Mouse (Mus musculus) neural tube, embryonic 12.5 days (tissue): ENCODE measurements at regions not wholly inside any gene's neighbourhood (a gene's known extent, or its start where the extent isn't known, plus 50 kb on each side); places are given as distances from the start of the nearest gene placed in this dataset.

Experiments used
- ATAC-seq: fragments of 200-750 bp; cut with Nextera tagmentation; 2 replicates; pipeline ENCODE4 v1.8.0; 2017; ENCODE audit warnings: low read depth, mild to moderate bottlenecking, moderate TSS enrichment, moderate library complexity; ENCODE audit not compliant: low FRiP score
- H3K27ac ChIP-seq: fragments of 300-500 bp; sonication (generic); 2 replicates; pipeline ENCODE4 v1.5.1; 2016
- H3K27me3 ChIP-seq: fragments of 300-500 bp; sonication (generic); replicated peaks from 2 replicates; pipeline ENCODE4 v1.6.1; 2016; ENCODE audit warnings: mild to moderate bottlenecking
- H3K36me3 ChIP-seq: fragments of 300-500 bp; sonication (generic); 2 replicates; pipeline ENCODE4 v1.6.1; 2016; ENCODE audit warnings: mild to moderate bottlenecking
- H3K4me1 ChIP-seq: fragments of 300-500 bp; sonication (generic); 2 replicates; pipeline ENCODE4 v1.6.1; 2016
- H3K4me2 ChIP-seq: fragments of 300-500 bp; sonication (generic); replicated peaks from 2 replicates; pipeline ENCODE4 v1.6.1; 2016; ENCODE audit warnings: mild to moderate bottlenecking
- H3K4me3 ChIP-seq: fragments of 300-500 bp; sonication (generic); 2 replicates; pipeline ENCODE4 v1.5.1; 2016
- H3K9ac ChIP-seq: fragments of 300-500 bp; sonication (generic); 2 replicates; pipeline ENCODE4 v1.6.1; 2016; ENCODE audit warnings: mild to moderate bottlenecking
- H3K9me3 ChIP-seq: fragments of 300-500 bp; sonication (generic); 2 replicates; pipeline ENCODE4 v1.6.1; 2016; ENCODE audit warnings: mild to moderate bottlenecking
- WGBS: fragments of 180-500 bp; shearing (Covaris S2); methylation state at CpG from one replicate; pipeline ENCODE4 v1.1.7; 2016; 5-methylcytosine and 5-hydroxymethylcytosine counted together

DNA sequence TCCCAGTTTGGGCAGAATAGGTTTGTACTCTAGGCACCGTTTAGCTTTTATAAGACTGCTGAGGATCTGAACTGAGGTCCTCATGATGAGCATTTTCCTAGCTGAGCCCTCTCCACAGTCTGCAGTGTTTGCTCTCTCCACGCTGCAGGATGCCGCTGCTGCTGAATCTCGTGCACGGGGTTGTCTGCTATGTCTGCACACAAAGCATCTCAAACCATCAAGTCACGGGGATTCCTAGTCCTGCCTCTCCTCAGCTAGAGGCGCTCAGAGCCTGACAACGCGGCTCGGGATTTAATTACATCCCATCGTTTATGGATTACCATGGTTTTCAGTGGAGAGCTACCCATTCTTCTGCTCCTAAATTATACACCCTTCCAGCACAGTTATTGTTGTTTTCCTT, 175.6 kb downstream of the Rnf144b start:
- H3K36me3 ChIP-seq: no peaks in the 10 kb centered on the region
- 0 out of 2 replicates have a peak overlapping the region, but pooled peaks have one; percentile 14 for H3K4me2 ChIP-seq
- 0 out of 2 replicates have a peak, but pooled peaks have one; percentile 29 for ATAC-seq
- 29% methylated on average over 11 of the region's 11 CpGs for WGBS
- H3K27me3 ChIP-seq: no peaks in the 10 kb centered on the region
- no peak overlapping the region for H3K9ac ChIP-seq
- H3K4me3 ChIP-seq: no peak overlapping the region
- no peak overlapping the region for H3K27ac ChIP-seq
- no peaks in the 10 kb centered on the region for H3K9me3 ChIP-seq
- H3K4me1 ChIP-seq: no peaks in the 10 kb centered on the region

DNA sequence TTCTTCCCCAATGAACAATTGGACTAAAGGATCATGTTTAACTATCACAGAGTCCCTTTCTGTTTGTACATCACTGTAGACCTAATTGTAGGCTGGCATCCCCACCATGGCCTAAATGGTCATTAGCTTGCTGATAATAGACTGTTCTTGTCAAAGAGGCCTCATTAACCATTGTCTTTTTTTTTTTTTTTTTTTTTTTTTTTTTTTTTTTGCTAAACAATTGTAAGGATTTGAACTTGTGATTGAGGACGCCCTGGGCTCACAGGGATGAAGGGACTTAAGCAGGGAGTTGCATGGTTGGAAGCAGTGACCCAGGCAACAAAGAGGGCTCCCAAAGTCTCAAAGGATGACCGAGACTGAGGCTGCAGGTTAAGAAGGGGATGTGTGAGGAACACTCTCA, 178.0 kb downstream of the Rnf144b start:
- 47% methylated on average over 2 of the region's 2 CpGs for WGBS
- no peaks in the 10 kb centered on the region for H3K9me3 ChIP-seq
- H3K4me3 ChIP-seq: no peak overlapping the region
- no peak overlapping the region for H3K4me2 ChIP-seq
- H3K27me3 ChIP-seq: no peaks in the 10 kb centered on the region
- H3K36me3 ChIP-seq: no peaks in the 10 kb centered on the region
- no peak overlapping the region for H3K9ac ChIP-seq
- no peaks in the 10 kb centered on the region for H3K4me1 ChIP-seq
- no peak overlapping the region for H3K27ac ChIP-seq
- no peak for ATAC-seq

DNA sequence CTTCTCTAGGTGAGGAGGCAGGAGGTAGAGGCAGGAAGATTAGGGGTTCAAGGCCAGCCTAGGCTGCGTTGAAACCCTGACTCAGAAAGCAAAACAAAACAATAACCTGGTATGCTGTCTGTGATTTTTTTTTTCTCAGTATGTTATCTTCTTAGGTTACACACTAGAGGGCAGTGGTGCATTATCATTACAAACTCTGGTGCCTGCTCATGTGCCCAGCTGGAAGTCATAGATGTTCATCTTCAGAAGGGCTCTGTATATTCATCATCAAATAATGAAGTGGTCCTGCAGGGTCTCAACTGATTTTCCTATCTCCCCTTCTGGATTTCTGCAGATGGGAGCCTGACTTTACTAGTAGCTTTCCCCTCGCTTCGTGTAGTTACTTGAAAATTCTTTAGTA, 178.6 kb downstream of the Rnf144b start:
- no peak for ATAC-seq
- no peaks in the 10 kb centered on the region for H3K9me3 ChIP-seq
- no peak overlapping the region for H3K9ac ChIP-seq
- no peaks in the 10 kb centered on the region for H3K27me3 ChIP-seq
- H3K27ac ChIP-seq: no peak overlapping the region
- H3K4me2 ChIP-seq: no peak overlapping the region
- H3K4me3 ChIP-seq: no peak overlapping the region
- no peaks in the 10 kb centered on the region for H3K36me3 ChIP-seq
- no peaks in the 10 kb centered on the region for H3K4me1 ChIP-seq
- 63% methylated on average over 3 of the region's 3 CpGs for WGBS

DNA sequence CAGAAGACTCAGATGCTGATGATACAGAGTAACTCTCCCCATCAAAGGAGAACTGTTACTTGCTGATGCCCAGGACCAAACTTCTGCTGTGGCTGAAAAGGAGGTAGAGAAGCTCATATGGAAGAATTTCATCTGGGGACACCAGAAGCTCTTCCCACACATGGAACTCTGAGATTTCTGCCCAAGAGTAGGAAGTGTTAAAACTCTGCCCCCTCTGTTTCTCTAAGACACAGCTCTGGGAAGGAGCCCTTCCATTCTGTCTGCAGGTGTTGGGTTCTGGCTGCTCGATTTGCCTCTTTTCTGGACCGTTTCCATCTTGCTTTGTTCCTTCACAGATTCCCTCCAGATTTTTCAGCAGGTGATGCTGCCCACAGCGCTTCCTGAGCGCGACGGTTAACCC, 187.0 kb downstream of the Rnf144b start:
- 91% methylated on average over 6 of the region's 6 CpGs for WGBS
- Histone ChIP-seq H3K9ac (no peak overlapping the region), H3K27ac (no peak overlapping the region), H3K36me3 (no peaks in the 10 kb centered on the region), H3K4me3 (no peak overlapping the region), H3K9me3 (no peaks in the 10 kb centered on the region), H3K27me3 (no peaks in the 10 kb centered on the region), H3K4me1 (peaks cover 7% of the 10 kb centered on the region), H3K4me2 (no peak overlapping the region)
- no peak for ATAC-seq

DNA sequence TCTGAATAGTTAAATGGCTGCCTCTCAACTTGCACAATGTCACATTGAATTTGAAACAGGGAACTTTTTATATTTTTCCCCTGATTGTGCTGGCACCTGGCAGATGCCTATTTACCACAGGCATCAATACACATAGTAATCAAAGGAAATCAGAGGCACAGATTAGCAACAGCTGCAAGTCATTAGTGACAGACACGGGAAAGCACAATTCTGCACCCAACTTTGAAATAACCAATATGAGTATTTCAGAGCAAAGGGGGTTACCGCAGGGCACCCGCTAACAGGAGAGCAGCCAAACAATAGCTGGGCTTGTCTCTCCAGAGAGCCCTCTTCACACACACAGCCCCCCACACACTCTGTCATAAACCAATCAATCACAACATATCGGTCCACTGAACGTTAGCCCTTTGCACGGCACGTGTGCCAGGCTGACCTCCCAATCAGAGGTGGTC, 188.3 kb downstream of the Rnf144b start:
- H3K9ac ChIP-seq: no peak overlapping the region
- H3K9me3 ChIP-seq: no peaks in the 10 kb centered on the region
- no peak overlapping the region for H3K4me3 ChIP-seq
- peak overlapping the region; percentile 32 for H3K4me2 ChIP-seq
- 0 out of 2 replicates have a peak, but pooled peaks have one; percentile 17 for ATAC-seq
- no peaks in the 10 kb centered on the region for H3K27me3 ChIP-seq
- H3K27ac ChIP-seq: no peak overlapping the region
- WGBS: 5% methylated on average over 7 of the region's 7 CpGs
- peaks cover 7% of the 10 kb centered on the region for H3K4me1 ChIP-seq
- no peaks in the 10 kb centered on the region for H3K36me3 ChIP-seq

DNA sequence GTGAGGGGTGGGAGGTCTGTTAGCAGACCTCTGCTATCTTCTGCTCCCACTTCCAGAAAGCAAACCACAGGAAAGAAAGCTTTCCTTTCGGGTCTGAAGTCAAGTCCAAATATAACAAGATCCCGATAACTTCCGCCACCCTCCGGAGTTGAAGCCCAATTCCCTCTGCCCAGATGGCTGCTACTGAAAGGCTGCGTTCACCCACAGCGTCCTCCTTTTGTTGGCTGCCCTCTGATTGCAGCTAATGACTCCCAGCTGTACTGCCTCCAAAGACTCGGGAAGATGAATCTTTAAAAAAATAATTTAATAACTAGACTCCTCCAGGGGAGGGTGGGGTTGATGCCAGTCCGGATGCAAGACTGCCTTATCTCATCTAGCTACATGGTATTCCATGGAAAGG, 197.1 kb downstream of the Rnf144b start:
- H3K36me3 ChIP-seq: no peaks in the 10 kb centered on the region
- H3K9me3 ChIP-seq: no peaks in the 10 kb centered on the region
- no peak overlapping the region for H3K27ac ChIP-seq
- no peaks in the 10 kb centered on the region for H3K27me3 ChIP-seq
- ATAC-seq: no peak
- H3K9ac ChIP-seq: no peak overlapping the region
- no peaks in the 10 kb centered on the region for H3K4me1 ChIP-seq
- no peak overlapping the region for H3K4me3 ChIP-seq
- no peak overlapping the region for H3K4me2 ChIP-seq
- 55% methylated on average over 8 of the region's 8 CpGs for WGBS

DNA sequence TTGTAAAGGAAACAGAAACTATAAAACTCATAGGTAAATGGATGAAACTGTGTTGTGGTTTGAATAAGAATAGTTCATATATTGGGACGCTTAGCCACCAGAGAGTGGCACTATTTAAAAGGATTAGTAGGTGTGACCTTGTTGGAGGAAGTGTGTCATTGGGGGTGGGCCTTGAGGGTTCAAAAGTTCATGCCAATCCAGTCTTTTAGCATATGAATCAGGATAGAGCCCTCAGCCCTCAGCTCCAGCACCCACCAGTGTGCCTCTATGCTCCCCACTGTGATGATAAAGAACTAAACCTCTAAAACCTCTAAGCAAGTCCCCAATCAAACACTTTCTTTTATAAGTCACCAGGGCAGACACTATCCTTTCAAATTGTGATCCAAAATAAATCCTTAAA, 199.4 kb downstream of the Rnf144b start:
- no peak overlapping the region for H3K4me3 ChIP-seq
- no peak overlapping the region for H3K9ac ChIP-seq
- no peak overlapping the region for H3K4me2 ChIP-seq
- H3K27me3 ChIP-seq: no peaks in the 10 kb centered on the region
- ATAC-seq: no peak
- 79% methylated on average over 1 of the region's 1 CpGs for WGBS
- H3K27ac ChIP-seq: no peak overlapping the region
- H3K9me3 ChIP-seq: no peaks in the 10 kb centered on the region
- H3K4me1 ChIP-seq: no peaks in the 10 kb centered on the region
- H3K36me3 ChIP-seq: no peaks in the 10 kb centered on the region

DNA sequence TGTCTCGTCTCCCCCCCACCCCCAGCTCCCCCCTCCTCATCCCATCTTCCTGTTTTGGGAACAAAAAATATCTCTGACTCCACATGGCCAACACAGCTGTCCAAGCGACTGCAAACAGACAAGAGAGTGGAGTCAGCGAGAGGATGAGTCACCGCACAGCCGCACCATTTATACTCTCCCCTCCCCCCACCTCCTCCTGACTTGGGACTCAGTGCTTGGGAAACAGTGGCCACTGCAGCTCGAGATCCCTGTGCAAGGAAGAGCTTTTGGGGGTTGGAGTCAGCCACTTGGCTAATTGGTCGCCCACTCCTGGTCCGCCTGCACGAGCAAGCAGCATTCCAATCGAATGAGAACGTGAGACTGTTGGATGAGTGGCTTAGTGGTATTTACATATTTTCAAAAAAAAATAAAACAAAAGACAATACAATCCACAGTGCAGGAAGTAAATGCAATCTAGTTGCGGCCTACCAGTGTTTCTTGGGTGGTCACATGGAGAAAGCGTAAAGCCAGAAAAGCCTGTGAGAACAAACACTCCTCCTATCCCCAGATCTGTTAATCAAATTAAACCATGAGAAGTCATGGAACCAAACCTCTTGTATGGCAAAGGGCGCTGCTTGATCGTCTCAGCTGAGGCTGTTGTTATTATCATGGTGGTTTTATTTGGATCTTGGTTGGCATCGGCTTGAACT, 213.7 kb downstream of the Rnf144b start:
- no peak overlapping the region for H3K4me2 ChIP-seq
- 75% methylated on average over 16 of the region's 16 CpGs for WGBS
- H3K27ac ChIP-seq: no peak overlapping the region
- no peak for ATAC-seq
- H3K9me3 ChIP-seq: no peaks in the 10 kb centered on the region
- no peak overlapping the region for H3K4me3 ChIP-seq
- H3K36me3 ChIP-seq: no peaks in the 10 kb centered on the region
- H3K4me1 ChIP-seq: no peaks in the 10 kb centered on the region
- no peaks in the 10 kb centered on the region for H3K27me3 ChIP-seq
- no peak overlapping the region for H3K9ac ChIP-seq

DNA sequence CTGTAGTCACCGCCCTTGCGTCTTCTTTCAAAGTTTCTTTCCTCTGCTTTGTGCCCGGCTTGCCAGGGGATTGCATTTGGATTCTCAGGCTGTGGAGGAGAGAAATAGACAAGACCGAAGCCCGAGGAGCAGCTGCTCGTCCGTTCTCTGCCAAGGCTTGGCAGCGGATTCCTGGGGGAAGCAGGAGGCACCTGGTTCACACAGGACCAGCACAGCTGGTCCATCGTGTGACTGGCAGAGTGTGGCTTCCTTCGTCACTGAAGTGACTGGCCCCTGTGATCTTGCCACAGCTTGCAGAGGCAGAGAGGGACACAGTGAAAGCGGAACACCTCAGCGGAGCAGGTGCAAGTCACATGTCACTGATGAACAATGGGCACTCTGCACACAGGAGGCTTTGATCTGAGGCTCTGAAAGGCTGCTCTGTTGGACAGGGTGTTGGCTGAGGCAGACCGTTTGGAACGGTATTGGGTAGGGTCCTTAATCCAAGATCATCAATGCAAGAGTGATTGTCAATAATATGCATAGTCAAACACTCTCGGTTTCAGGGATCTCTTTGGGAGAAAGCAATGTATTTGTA, 214.5 kb downstream of the Rnf144b start:
- H3K9ac ChIP-seq: no peak overlapping the region
- no peak overlapping the region for H3K27ac ChIP-seq
- H3K4me3 ChIP-seq: no peak overlapping the region
- no peaks in the 10 kb centered on the region for H3K27me3 ChIP-seq
- WGBS: 91% methylated on average over 15 of the region's 15 CpGs
- ATAC-seq: no peak
- H3K4me2 ChIP-seq: no peak overlapping the region
- H3K36me3 ChIP-seq: no peaks in the 10 kb centered on the region
- no peaks in the 10 kb centered on the region for H3K9me3 ChIP-seq
- no peaks in the 10 kb centered on the region for H3K4me1 ChIP-seq

DNA sequence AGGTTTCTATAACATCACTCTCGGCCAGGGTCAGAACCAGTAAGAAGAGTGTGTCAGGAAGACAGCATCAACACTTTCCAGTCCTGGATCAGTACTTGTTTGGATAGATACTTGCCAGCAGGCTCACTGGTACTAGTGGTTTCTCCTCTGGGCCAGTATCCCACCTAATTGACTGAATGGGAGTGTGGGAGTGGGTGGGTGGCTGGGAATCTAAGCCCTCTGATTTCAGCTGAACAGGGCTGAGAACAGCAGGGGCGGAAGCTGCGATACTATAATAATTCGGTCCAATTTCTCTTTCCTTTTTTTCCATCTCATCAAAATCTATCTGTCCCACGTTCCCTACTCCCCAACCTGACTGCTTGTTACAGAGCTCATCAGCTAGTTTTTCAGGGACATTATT, 217.0 kb downstream of the Rnf144b start:
- no peak for ATAC-seq
- no peak overlapping the region for H3K4me2 ChIP-seq
- H3K4me1 ChIP-seq: no peaks in the 10 kb centered on the region
- no peak overlapping the region for H3K9ac ChIP-seq
- no peaks in the 10 kb centered on the region for H3K27me3 ChIP-seq
- no peaks in the 10 kb centered on the region for H3K9me3 ChIP-seq
- no peak overlapping the region for H3K4me3 ChIP-seq
- WGBS: 71% methylated on average over 5 of the region's 5 CpGs
- H3K36me3 ChIP-seq: no peaks in the 10 kb centered on the region
- no peak overlapping the region for H3K27ac ChIP-seq

DNA sequence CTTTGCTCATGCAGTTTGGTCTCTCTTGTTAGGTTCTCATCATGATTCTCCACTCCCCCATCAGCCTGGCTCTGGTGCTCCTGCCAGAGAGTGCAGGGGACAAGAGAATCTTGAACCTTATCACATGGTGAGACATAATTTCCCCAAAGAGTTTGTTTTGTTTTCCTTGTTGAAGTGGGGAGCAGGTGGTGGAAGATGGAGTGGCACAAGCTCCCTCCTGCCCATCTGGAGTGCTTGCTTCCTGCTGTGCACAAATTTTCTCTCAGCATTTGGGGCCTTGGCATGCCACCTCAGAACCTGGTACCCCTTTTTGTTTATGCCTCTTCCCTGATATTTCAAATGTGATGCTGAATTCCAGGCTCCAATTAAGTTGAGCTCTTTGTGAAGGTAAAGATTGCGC, 219.9 kb downstream of the Rnf144b start:
- no peak for ATAC-seq
- Histone ChIP-seq H3K9ac (no peak overlapping the region), H3K4me2 (no peak overlapping the region), H3K27me3 (no peaks in the 10 kb centered on the region), H3K4me3 (no peak overlapping the region), H3K36me3 (no peaks in the 10 kb centered on the region), H3K27ac (no peak overlapping the region), H3K9me3 (no peaks in the 10 kb centered on the region), H3K4me1 (no peaks in the 10 kb centered on the region)
- 97% methylated on average over 1 of the region's 1 CpGs for WGBS

DNA sequence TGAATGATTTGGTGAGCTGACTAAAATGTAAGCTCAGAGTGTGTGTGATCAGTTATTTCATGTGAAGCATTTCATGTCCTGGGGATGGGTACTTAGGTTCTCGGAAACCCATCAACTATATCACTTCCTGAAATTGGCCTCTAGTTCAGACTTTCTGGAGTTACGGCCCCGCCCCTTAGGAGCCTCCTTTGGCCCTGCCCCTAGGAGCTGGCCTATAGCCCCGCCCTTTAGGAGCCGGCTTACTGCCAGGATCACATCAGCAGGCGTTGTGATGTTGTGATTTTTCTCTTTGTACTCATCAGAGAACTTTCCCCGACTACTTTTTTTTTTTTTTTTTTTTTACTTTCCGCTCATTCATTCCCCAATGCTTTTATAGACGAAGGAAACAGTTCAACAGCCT, 223.1 kb downstream of the Rnf144b start:
- H3K9ac ChIP-seq: no peak overlapping the region
- no peak overlapping the region for H3K27ac ChIP-seq
- no peaks in the 10 kb centered on the region for H3K4me1 ChIP-seq
- ATAC-seq: no peak
- H3K36me3 ChIP-seq: no peaks in the 10 kb centered on the region
- no peaks in the 10 kb centered on the region for H3K9me3 ChIP-seq
- no peaks in the 10 kb centered on the region for H3K27me3 ChIP-seq
- 35% methylated on average over 9 of the region's 9 CpGs for WGBS
- H3K4me3 ChIP-seq: no peak overlapping the region
- H3K4me2 ChIP-seq: no peak overlapping the region

DNA sequence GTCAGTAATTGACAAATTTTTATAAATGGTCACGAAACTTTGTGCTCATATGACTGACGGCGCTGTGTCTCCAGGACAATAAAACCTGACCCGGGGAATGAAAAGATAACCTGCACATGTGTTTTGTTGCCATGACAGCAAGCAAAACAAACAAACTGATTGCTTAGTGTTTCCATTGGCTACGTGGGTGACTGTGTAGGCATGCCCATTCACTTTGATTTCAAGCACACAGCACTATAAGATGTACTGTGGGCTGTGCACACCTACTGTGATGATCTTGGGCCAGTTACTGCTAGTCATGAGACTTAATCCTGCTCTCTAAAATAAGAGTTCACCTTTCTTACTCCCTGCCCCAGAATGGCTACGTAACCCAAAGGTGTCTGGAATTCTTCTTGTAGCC, 225.4 kb downstream of the Rnf144b start:
- H3K36me3 ChIP-seq: no peaks in the 10 kb centered on the region
- H3K4me2 ChIP-seq: no peak overlapping the region
- WGBS: 73% methylated on average over 6 of the region's 6 CpGs
- H3K4me1 ChIP-seq: no peaks in the 10 kb centered on the region
- no peak overlapping the region for H3K9ac ChIP-seq
- no peaks in the 10 kb centered on the region for H3K9me3 ChIP-seq
- H3K27ac ChIP-seq: no peak overlapping the region
- H3K4me3 ChIP-seq: no peak overlapping the region
- no peaks in the 10 kb centered on the region for H3K27me3 ChIP-seq
- ATAC-seq: no peak
